In the genomic region with DNA sequence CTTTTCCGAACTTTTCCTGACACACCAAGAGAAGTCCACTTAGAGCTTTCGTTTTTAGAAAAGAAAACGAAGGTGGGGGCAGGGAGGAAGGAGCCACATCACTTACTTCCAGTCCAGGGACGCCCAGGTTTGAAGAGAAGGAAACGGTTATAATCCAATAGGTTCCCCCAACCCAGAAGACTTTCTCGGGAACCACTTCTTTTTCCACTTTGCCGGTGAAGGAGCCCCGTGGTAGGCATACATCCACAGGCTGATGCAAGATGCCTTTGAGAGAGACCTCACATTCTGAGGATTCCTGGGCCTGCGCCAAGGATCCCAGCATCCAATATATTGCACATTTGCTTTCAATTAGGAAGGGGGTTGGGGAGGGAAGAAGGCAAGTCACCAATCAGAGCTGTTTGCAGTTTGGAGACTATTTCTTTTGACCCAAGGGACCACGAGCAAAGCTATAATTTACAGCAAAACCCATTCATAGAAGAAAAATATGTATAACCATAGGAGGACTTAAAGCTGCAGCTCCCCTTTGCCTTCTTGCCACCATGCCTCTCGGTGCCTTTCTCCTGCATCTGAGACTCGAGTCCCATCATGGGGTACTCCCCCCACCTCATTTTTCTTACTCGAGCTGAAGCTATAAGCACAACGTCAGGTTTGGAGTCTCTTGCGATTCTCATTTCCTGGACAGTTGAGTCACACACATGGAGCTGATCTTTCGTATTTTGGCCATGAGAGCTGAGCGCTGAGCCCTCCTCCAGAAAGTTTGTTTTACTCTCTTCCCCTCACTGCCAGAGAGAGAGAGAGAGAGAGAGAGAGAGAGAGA, we compare ENCODE assay signal across 8 mouse cellular contexts. TPM values are rescaled to one million over a fixed set of nuclear protein-coding genes. Genes with fewer than 3 reads are reported as not detected.
DNase-seq lines count a peak whose midpoint lies in the region; ATAC-seq lines count a peak whose summit lies in the region.

A gene (minus strand): TSS at position 247 of the 817 bp plus-strand sequence.

- no peaks in the 10 kb centered on the region for H3K9me3 ChIP-seq in forebrain, embryonic 15.5 days
- no peaks in the 10 kb centered on the region for H3K9me3 ChIP-seq in limb, embryonic 11.5 days (ENCODE audit: control insufficient read depth, low read length)
- H3K9me3 ChIP-seq in neural tube, embryonic 13.5 days = no peaks in the 10 kb centered on the region

- H3K4me3 ChIP-seq in brown adipose tissue, adult 24 weeks (ENCODE audit: insufficient read depth, low read depth, low read length) = peak within 1 kb of the TSS; percentile 64
- H3K4me3 ChIP-seq in forebrain, embryonic 15.5 days = peak within 1 kb of the TSS; percentile 9; the same call in 1 of the 2 replicates
- peak within 1 kb of the TSS; percentile 59 for H3K4me3 ChIP-seq in limb, embryonic 11.5 days (ENCODE audit: low read depth, low read length)
- H3K4me3 ChIP-seq in neural tube, embryonic 13.5 days = peak within 1 kb of the TSS; percentile 26

- no peak for ATAC-seq in forebrain, embryonic 15.5 days (replicated peaks)
- ATAC-seq in limb, embryonic 11.5 days (ENCODE audit: insufficient number of reproducible peaks, low FRiP score, low TSS enrichment, low read depth) = peak; percentile 85
- no peak for ATAC-seq in neural tube, embryonic 13.5 days (ENCODE audit: low read depth)
- no peak for ATAC-seq in megakaryocyte-erythroid progenitor cell, adult 5-6 weeks (replicated peaks; ENCODE audit: low FRiP score, low TSS enrichment, poor library complexity, severe bottlenecking)

- DNase-seq in Muller cell, postnatal 12 days (ENCODE audit: inconsistent ontology term) = peak; percentile 82
- peak; percentile 63 to 68 for DNase-seq in heart, postnatal 36 days
- peak; percentile 82 for DNase-seq in limb, embryonic 11.5 days (ENCODE audit: low spot score)
- DNase-seq in retina, postnatal 1 day = no peak

- WGBS in forebrain, embryonic 15.5 days = 76% methylated on average over 17 of the region's 17 CpGs
- 20% methylated on average over 17 of the region's 17 CpGs for WGBS in limb, embryonic 11.5 days
- WGBS in neural tube, embryonic 13.5 days = 77% methylated on average over 17 of the region's 17 CpGs

- H3K27me3 ChIP-seq in forebrain, embryonic 15.5 days = no peaks in the 10 kb centered on the region
- no peaks in the 10 kb centered on the region for H3K27me3 ChIP-seq in limb, embryonic 11.5 days (ENCODE audit: control insufficient read depth, insufficient read depth, low read length)
- H3K27me3 ChIP-seq in neural tube, embryonic 13.5 days = no peaks in the 10 kb centered on the region

- no peaks in the 10 kb centered on the region for H3K36me3 ChIP-seq in forebrain, embryonic 15.5 days
- H3K36me3 ChIP-seq in limb, embryonic 11.5 days (ENCODE audit: control insufficient read depth, insufficient read depth, low read length) = no peaks in the 10 kb centered on the region
- H3K36me3 ChIP-seq in neural tube, embryonic 13.5 days = no peaks in the 10 kb centered on the region

- H3K4me1 ChIP-seq in brown adipose tissue, adult 24 weeks (ENCODE audit: control insufficient read depth, insufficient read depth, insufficient read length, low read length) = no peaks in the 10 kb centered on the region
- H3K4me1 ChIP-seq in forebrain, embryonic 15.5 days = peaks cover 9% of the 10 kb centered on the region; the same call in 1 of the 2 replicates
- H3K4me1 ChIP-seq in limb, embryonic 11.5 days (ENCODE audit: control insufficient read depth, insufficient read depth, low read length) = peaks cover 16% of the 10 kb centered on the region; the same call in 1 of the 2 replicates
- H3K4me1 ChIP-seq in neural tube, embryonic 13.5 days (replicated peaks) = no peaks in the 10 kb centered on the region

- H3K9ac ChIP-seq in forebrain, embryonic 15.5 days (replicated peaks) = no peak within 1 kb of the TSS
- H3K9ac ChIP-seq in limb, embryonic 11.5 days (ENCODE audit: low read length) = peak within 1 kb of the TSS; percentile 78
- peak within 1 kb of the TSS; percentile 36 for H3K9ac ChIP-seq in neural tube, embryonic 13.5 days

- peak within 1 kb of the TSS; percentile 51 for H3K27ac ChIP-seq in brown adipose tissue, adult 24 weeks (replicated peaks; ENCODE audit: low read depth, low read length)
- H3K27ac ChIP-seq in forebrain, embryonic 15.5 days (replicated peaks) = no peak within 1 kb of the TSS
- peak within 1 kb of the TSS; percentile 93 for H3K27ac ChIP-seq in limb, embryonic 11.5 days (replicated peaks; ENCODE audit: low read depth, low read length)
- peak within 1 kb of the TSS; percentile 73 for H3K27ac ChIP-seq in neural tube, embryonic 13.5 days (replicated peaks)

- H3K4me2 ChIP-seq in forebrain, embryonic 15.5 days (replicated peaks) = no peak within 1 kb of the TSS; the same call in 1 of the 2 replicates
- peak within 1 kb of the TSS; percentile 76 for H3K4me2 ChIP-seq in limb, embryonic 11.5 days (ENCODE audit: low read depth, severe bottlenecking)
- H3K4me2 ChIP-seq in neural tube, embryonic 13.5 days = peak within 1 kb of the TSS; percentile 30

- intact Hi-C loops in heart, postnatal 36 days (cut with DNase I) = loop anchor here (5.0 kb wide), 1 partner anchor 98 kb away; no protein-coding TSS in a partner anchor

RNA-seq across cellular contexts. Expression of the gene that starts here (rescaled TPM):
- polyA plus RNA-seq in brown adipose tissue, adult 24 weeks (2012; ENCODE audit: insufficient read depth, insufficient read length, missing spikeins) = 10.9 and 15.5 TPM in 2 replicates
- 8.1 and 8.5 TPM in 2 replicates for polyA plus RNA-seq in forebrain, embryonic 15.5 days (2015; fragmentation: Nextera tagmentation; extraction: Ambion mirVana)
- 10 to 100 TPM; 21.0 to 24.2 TPM for total RNA-seq in heart, postnatal 36 days (2021)
- 104 and 108 TPM in 2 replicates for polyA plus RNA-seq in limb, embryonic 11.5 days (2014; fragmentation: Nextera tagmentation; extraction: Ambion mirVana)
- 10.2 and 16.5 TPM in 2 replicates for polyA plus RNA-seq in neural tube, embryonic 13.5 days (2015; fragmentation: Nextera tagmentation; extraction: Ambion mirVana)
- total RNA-seq in megakaryocyte-erythroid progenitor cell, adult 5-6 weeks (2014; fragmentation: Nextera tagmentation) = not detected in 2 replicates
- not detected in 2 replicates for total RNA-seq in megakaryocyte-erythroid progenitor cell, adult 5-6 weeks (2017)

Comparison
In these comparisons a context has a peak if more than half of its experiments do, and no peak if none do; other contexts are left out.
1. RNA of the gene that starts here (total RNA-seq): 21.0 to 24.2 TPM in heart, postnatal 36 days; not detected in megakaryocyte-erythroid progenitor cell, adult 5-6 weeks; every median in the first group is over 10 times any median in the second.
2. H3K4me3 ChIP-seq: peak in every context shown above with its lines; median percentile 64 in brown adipose tissue, adult 24 weeks; 59 in limb, embryonic 11.5 days; 26 in neural tube, embryonic 13.5 days; 9 in forebrain, embryonic 15.5 days.